In genomic region chr7:136221620-136222019, GRCm38 (mm10) we compare ENCODE assay signal across 13 mouse cellular contexts.
"Had no signal": no experiment of that assay in that cellular context is flagged by ENCODE, and none has a peak within 500 bp of the region (broad histone marks: within the 10 kb centered on the region; RNA-seq: fewer than 3 reads in every experiment).

No protein-coding gene starts in this region.

- H3K27me3 ChIP-seq: liver, embryonic 15.5 days had no signal

- H3K9ac ChIP-seq: liver, embryonic 15.5 days had no signal

- H3K4me1 ChIP-seq: liver, embryonic 15.5 days had no signal

- DNase-seq: kidney, adult 18-20 months; kidney, postnatal 10 days; kidney, postnatal 4 days; lung, adult 2 months; lung, postnatal 36 days; thymus, adult 18-20 months; thymus, postnatal 14 days had no signal

- H3K4me2 ChIP-seq: liver, embryonic 11.5 days; liver, embryonic 15.5 days had no signal

- H3K4me3 ChIP-seq: left cerebral cortex, adult 2 months; limb, embryonic 10.5 days; liver, embryonic 15.5 days had no signal

- H3K36me3 ChIP-seq: limb, embryonic 10.5 days; liver, embryonic 15.5 days had no signal

- H3K27ac ChIP-seq: left cerebral cortex, adult 2 months; liver, embryonic 15.5 days; stomach, postnatal 0 days had no signal

- ATAC-seq: lung, postnatal 0 days had no signal

- H3K9me3 ChIP-seq: limb, embryonic 10.5 days; liver, embryonic 15.5 days had no signal
